In the genomic region with DNA sequence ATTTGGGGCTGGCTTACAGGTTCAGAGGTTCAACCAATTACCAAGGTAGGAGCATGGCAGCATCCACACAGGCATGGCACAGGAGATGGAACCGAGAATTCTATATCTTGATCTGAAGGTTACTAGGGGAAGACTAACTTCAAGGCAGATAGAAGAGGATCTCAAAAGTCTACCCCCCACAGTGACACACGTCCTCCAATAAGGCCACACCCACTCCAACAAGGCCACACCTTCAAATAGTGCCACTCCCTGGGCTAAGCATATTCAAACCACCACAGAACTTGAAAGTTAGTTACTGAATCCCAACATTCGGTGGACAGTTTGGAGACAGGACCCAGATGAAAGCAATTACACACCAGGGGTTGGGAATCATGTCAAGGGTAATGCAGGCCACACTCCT, we compare ENCODE assay signal across 21 mouse cellular contexts. TPM values are rescaled to one million over a fixed set of nuclear protein-coding genes. Genes with fewer than 3 reads are reported as not detected.
"Had no signal": no experiment of that assay in that cellular context is flagged by ENCODE, and none has a peak within 500 bp of the region (broad histone marks: within the 10 kb centered on the region; RNA-seq: fewer than 3 reads in every experiment).

No protein-coding gene starts in this region.

- H3K36me3 ChIP-seq: limb, embryonic 13.5 days; midbrain, embryonic 10.5 days; neural tube, embryonic 12.5 days; stomach, embryonic 15.5 days had no signal

- DNase-seq: kidney, adult 8-10 months; kidney, postnatal 36 days; layer of hippocampus, adult 9-11 months; layer of hippocampus, postnatal 36 days; left cerebral cortex, postnatal 4 days; lung, embryonic 14.5 days; lung, postnatal 10 days; lung, postnatal 4 days; midbrain, embryonic 14.5 days; retina, postnatal 1 day; thymus, postnatal 4 days had no signal

- H3K9me3 ChIP-seq: limb, embryonic 13.5 days; midbrain, embryonic 10.5 days; neural tube, embryonic 12.5 days; stomach, embryonic 15.5 days had no signal

- ATAC-seq: intestine, postnatal 0 days had no signal

- H3K27me3 ChIP-seq: limb, embryonic 13.5 days; neural tube, embryonic 12.5 days; stomach, embryonic 15.5 days had no signal

- H3K27ac ChIP-seq: limb, embryonic 13.5 days; liver, embryonic 14.5 days; midbrain, embryonic 10.5 days; neural tube, embryonic 12.5 days; stomach, embryonic 15.5 days had no signal

- H3K4me3 ChIP-seq: limb, embryonic 13.5 days; midbrain, embryonic 10.5 days; neural tube, embryonic 12.5 days; stomach, embryonic 15.5 days had no signal

- H3K4me1 ChIP-seq: limb, embryonic 13.5 days; neural tube, embryonic 12.5 days; stomach, embryonic 15.5 days had no signal

- H3K4me2 ChIP-seq: limb, embryonic 13.5 days; lung, embryonic 14.5 days; neural tube, embryonic 12.5 days; stomach, embryonic 15.5 days had no signal

- H3K9ac ChIP-seq: limb, embryonic 13.5 days; liver, embryonic 14.5 days; lung, embryonic 14.5 days; neural tube, embryonic 12.5 days; stomach, embryonic 15.5 days had no signal

RNA-seq across cellular contexts. Expression of a gene that starts 14.0 kb away (rescaled TPM):
- total RNA-seq: layer of hippocampus, postnatal 36 days; left cerebral cortex, postnatal 4 days; megakaryocyte, adult 5-6 weeks; neutrophil, adult 5-6 weeks had no signal
- polyA plus RNA-seq: intestine, postnatal 0 days; kidney, embryonic 16.5 days; limb, embryonic 13.5 days; liver, embryonic 14.5 days; lung, embryonic 14.5 days; midbrain, embryonic 10.5 days; midbrain, embryonic 14.5 days; neural tube, embryonic 12.5 days; spleen, adult 2 months; stomach, embryonic 15.5 days had no signal
